Mouse (Mus musculus): Measurements from ENCODE around the gene Srrt.

DNA sequence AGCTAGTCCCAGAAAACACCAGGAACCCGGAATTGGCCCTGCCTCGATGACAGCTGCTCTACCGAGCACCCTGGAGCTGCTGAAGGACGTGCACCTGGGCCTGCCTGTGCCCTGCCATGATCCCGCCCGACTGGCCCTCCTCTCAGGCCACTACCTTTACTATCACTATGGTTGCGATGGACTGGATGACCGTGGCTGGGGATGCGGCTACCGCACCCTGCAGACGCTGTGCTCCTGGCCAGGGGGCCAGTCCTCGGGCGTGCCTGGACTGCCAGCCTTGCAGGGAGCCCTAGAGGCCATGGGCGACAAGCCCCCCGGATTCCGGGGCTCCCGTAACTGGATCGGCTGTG, 12.8 kb downstream of the Srrt start:
- TF ChIP-seq POLR2A (IDR thresholded peaks at IDR 0.05; ENCODE audit: extremely low read depth, insufficient read depth, low read length): no peak
- TF ChIP-seq CTCF (IDR thresholded peaks at IDR 0.05; ENCODE audit: extremely low read depth, insufficient read depth, low read length): no peak
